Mouse (Mus musculus): ENCODE data around the gene Gimap5.

The Gimap5 gene

DNA sequence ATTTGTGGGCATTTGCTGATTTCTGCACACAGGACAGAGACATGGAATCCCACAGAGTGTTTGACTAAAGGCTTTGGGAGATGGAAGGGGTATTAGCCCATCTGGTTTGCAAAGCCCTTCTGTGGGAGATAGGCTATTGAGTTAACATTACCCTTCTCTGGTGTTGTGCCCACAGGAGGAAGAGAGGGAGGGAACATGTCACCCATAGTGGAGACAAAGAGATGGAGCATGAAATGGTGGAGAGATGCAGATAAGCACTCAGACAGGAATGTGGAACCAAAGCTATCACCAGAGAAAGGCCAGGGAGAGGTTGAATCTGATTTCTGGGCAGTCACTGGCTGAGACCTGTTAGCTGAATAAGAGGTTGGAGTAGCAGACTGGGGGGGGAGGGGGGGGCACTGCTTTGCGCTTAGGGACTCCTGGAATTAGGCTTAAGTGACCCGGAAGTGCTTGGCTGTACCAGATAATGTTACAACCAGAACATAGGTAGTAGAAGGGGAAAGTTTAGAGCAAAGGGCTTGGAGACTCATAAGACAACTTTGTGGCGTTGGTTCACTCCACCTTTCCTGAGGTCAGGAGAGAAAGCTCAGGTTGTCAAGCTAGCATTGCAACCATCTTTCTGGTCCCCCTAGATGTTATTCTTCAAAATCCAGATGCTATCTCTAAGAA, 5.4 kb upstream of the Gimap5 start:
- no peak for DNase-seq

DNA sequence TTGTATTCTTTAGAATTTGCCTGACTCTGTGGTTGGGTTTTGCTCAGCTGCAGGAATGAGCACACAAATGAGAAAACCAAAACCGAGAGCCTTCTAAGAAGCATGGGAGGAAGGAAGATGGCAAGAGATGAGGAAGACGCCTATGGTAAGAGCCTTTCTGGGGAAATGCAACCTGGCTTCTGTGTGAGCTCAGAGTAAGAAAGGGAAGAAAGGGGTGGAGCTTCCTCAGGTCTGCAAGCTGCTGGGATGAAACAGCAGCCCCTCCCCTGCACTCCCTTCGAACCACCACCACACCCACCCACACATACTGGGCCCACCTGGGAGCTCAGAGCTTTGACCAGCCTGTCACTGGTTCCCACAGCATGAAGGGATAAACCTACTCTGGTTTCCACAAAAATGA, 4.7 kb upstream of the Gimap5 start:
- no peak for DNase-seq

DNA sequence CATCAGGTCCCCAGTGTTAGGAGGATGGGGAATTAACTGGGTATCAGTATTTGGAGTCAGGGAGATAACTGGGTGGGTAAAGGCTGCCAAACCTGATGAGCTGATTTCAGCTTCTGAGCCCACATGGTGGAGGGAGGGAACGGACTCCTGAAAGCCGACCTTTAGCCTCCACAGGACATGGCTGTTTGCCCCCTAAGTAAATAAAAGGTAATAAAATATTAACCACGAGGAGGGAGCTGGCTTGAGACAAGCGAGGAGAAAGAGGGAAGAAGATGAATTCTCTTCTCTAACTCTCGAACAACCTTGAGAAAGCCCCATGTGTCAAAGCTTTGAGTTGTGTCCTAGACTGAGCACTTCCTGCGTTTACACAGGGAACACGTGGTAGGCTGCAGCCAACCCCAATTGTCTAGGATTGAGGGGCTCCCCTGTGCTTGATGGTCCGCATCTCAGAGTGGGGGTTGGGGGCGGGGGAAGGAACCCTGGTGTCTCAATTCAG, 4.2 kb upstream of the Gimap5 start:
- DNase-seq = no peak

- no peak for DNase-seq
Observed at GRCm38 (mm10) chr6:48742422-48743351, 3.3 kb upstream of the Gimap5 start.

DNA sequence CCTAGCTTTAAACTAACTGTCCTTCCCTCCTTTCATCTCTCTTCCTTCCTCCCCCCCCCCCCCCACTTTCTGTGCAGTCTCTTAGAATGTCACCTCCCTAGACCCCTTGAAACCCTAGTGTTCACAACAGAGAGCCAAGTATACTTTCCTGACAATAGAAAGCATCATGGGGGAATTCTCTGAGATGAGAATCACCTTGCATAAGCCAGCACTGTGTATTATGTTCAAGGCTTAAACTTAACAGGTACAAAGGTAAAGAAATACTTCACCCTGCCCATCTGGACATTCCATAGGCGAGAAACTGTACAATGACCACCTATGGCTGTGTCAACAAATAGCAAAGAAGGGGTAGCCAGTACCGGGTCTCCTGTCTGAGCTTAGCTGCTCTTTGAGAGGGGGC, 507 bp upstream of the Gimap5 start:
- no peak for DNase-seq

GRCm38 (mm10) chr6:48747091-48747966, 1.3 kb downstream of the Gimap5 start:
- DNase-seq = no peak

GRCm38 (mm10) chr6:48763567-48764270, 17.7 kb downstream of the Gimap5 start:
- no peak for DNase-seq

DNA sequence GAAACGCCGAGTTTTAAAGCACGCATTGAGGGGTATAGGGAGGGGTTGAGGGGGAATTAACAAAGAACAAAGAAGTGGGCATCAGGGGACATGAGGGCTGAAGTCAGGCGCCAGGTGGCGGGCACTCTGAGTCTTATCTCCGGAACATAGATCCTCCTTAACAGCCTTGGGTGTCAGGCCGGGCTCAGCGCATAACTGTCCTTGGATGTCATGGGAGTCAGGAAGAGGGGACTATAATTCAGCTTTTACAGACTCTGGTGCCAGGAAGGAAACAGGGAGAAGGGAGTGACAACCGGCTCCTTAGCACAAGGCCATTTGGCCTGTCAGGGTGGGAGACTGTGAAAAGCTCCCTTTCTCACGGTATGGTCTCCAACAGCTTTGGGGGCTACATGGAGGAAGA, 18.5 kb downstream of the Gimap5 start:
- DNase-seq = no peak

- no peak for DNase-seq
Observed at GRCm38 (mm10) chr6:48768178-48768869, 22.3 kb downstream of the Gimap5 start.

DNA sequence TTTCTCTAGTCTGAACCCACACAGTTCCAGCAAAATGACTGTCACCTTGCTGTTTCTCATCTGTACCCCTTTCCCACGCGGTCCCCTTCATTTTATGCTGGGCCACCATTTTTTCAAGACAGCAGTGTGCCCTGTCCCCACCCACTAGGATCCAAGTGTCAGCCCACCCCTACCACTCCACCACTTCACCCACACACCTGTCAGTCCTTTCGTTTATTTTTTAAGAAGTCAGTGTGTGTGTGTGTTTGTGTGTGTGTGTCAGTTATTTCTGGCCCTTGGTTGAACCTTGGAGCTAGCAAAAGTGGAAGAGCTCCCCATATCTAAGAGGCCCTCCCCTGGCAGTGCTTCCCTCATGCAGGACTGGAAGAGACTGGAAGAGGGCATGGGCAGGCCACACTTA, 22.9 kb downstream of the Gimap5 start:
- DNase-seq = no peak

GRCm38 (mm10) chr6:48770696-48771095, 24.7 kb downstream of the Gimap5 start, which contains the start of gene Gimap3:
Gene Gimap3, minus strand, starts transcription at chr6:48770851.
- DNase-seq = no peak

DNA sequence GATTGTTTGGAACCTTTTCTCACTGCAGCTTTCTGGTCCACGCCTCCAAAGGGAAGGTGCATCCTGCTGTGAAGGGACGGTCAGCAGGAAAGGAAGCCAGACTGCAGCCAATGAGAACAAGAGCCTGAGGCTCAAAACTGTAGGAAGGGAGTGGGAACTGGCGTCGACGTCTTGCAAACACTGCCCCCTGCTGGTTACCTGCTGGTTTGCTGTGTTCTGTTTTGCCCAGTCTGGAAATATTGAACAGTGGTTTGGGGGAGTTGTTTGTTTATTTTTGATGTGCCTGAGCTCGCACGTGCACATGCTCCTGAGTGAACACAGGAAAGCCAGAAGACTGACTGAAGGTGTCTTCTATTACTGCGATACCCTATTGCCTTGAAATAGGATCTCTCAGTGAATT, 26.0 kb downstream of the Gimap5 start:
- DNase-seq = peak; percentile 70 to 86

- no peak for DNase-seq
Observed at GRCm38 (mm10) chr6:48784406-48784805, 38.4 kb downstream of the Gimap5 start.

GRCm38 (mm10) chr6:48785189-48785588, 39.2 kb downstream of the Gimap5 start:
- DNase-seq = no peak

DNA sequence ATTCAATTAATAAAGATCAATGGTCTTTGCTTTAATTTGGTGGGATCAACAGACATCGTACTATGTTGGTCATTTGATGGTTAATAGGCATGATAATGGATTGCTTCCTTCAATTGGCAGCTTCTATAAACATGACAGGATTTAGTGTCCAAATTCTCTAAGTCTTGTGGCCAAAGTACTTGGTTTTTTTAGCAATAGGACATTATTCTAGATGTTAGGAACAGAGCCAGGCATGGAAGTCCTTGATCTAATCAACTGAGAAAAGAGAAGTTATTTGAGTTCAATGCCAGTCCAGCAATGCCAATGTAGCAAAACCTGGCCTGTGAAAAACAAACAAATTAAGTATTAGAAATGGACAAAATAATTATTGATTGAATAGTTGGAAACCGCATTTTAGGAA, 39.6 kb downstream of the Gimap5 start:
- no peak for DNase-seq

DNA sequence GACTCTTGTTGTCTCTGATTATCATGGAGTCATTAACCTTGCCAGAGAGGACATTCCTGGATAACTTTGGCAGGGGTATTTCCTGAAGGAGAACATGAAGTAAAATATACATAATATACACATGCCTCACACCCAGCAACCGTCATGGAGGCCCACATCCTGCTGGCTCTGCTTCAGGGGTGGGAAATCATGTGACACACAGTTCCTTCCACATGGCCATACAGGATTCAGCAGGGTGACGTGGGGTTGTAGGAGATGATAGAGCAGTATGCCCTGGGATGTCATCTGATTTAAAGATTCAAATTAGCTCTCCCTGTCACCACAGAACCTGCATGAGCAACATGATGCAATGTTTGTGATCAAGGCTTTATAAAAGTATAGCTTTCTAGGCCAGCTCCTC, 41.9 kb downstream of the Gimap5 start:
- no peak for DNase-seq

GRCm38 (mm10) chr6:48801897-48802296, 55.9 kb downstream of the Gimap5 start:
- DNase-seq = no peak

GRCm38 (mm10) chr6:48803406-48804051, 57.5 kb downstream of the Gimap5 start:
- DNase-seq = no peak
